Mouse (Mus musculus) cortical plate, adult 2 months (tissue): ENCODE measurements around the gene Mthfsd.

Source experiments
- CTCF ChIP-seq: fragments of 200-500 bp; IDR thresholded peaks from 2 replicates; pipeline ENCODE4 v1.5.1; 2011; ENCODE audit warnings: mild to moderate bottlenecking, control low read depth, low read length; ENCODE audit not compliant: insufficient read depth; ENCODE audit errors: extremely low read depth
- POLR2A ChIP-seq: fragments of 200-500 bp; IDR thresholded peaks from 2 replicates; pipeline ENCODE4 v1.6.1; 2011; ENCODE audit warnings: mild to moderate bottlenecking, low read length, control low read depth; ENCODE audit not compliant: insufficient read depth; ENCODE audit errors: extremely low read depth

- TF ChIP-seq CTCF (no peak), POLR2A (no peak)
Measured at GRCm38 (mm10) chr8:121120456-121121419, 12.5 kb upstream of the Mthfsd start.
